ENCODE assay signal across 9 mouse cellular contexts in the genomic region with DNA sequence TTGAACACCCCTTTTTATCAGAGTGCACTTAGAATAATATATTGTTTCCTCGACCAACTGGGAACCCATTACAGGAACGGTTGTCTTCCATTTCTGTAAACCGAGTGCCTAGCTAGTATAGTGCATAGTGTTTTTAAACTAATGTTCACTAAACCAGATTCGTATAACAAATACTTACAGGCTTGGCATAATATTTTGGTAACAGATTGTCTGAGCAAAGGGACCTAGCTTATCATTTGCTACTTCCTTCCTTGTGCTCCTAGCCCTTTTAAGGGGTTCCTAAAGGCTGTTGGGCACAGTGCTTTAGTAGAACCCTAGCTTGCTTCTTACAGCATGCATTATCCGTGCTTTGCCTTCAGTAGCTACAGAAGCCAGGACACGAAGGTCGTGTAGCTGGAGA. TPM values are rescaled to one million over a fixed set of nuclear protein-coding genes. Genes with fewer than 3 reads are reported as not detected.
DNase-seq lines count a peak whose midpoint lies in the region; ATAC-seq lines count a peak whose summit lies in the region.
"Had no signal": no experiment of that assay in that cellular context is flagged by ENCODE, and none has a peak within 500 bp of the region (broad histone marks: within the 10 kb centered on the region; RNA-seq: fewer than 3 reads in every experiment).

No protein-coding gene starts in this region.

- no peak for DNase-seq in liver, embryonic 11.5 days (ENCODE audit: low spot score)
- DNase-seq in embryonic facial prominence, embryonic 14.5 days (ENCODE audit: low spot score) = no peak
- no peak for DNase-seq in right cerebral cortex, postnatal 14 days
- DNase-seq in cerebellum, adult 9-11 months = no peak
- DNase-seq in ovary, postnatal 10 days (ENCODE audit: low spot score) = no peak

- no peaks in the 10 kb centered on the region for H3K27me3 ChIP-seq in liver, embryonic 11.5 days (replicated peaks; ENCODE audit: control insufficient read depth, insufficient read depth, low read length)
- no peaks in the 10 kb centered on the region for H3K27me3 ChIP-seq in liver, embryonic 12.5 days (replicated peaks)
- no peaks in the 10 kb centered on the region for H3K27me3 ChIP-seq in embryonic facial prominence, embryonic 14.5 days (replicated peaks; ENCODE audit: control insufficient read depth, insufficient read depth, low read length)
- H3K27me3 ChIP-seq in hindbrain, embryonic 12.5 days = no peaks in the 10 kb centered on the region
- H3K27me3 ChIP-seq in midbrain, embryonic 15.5 days (replicated peaks) = no peaks in the 10 kb centered on the region

- peaks cover 39% of the 10 kb centered on the region for H3K4me1 ChIP-seq in liver, embryonic 11.5 days (replicated peaks; ENCODE audit: control insufficient read depth, insufficient read depth, low read length)
- H3K4me1 ChIP-seq in liver, embryonic 12.5 days = peaks cover 69% of the 10 kb centered on the region
- H3K4me1 ChIP-seq in embryonic facial prominence, embryonic 14.5 days (ENCODE audit: control insufficient read depth, insufficient read depth, low read length) = peaks cover 33% of the 10 kb centered on the region
- peaks cover 21% of the 10 kb centered on the region for H3K4me1 ChIP-seq in hindbrain, embryonic 12.5 days
- peaks cover 15% of the 10 kb centered on the region for H3K4me1 ChIP-seq in midbrain, embryonic 15.5 days

- no peak overlapping the region for H3K4me2 ChIP-seq in liver, embryonic 11.5 days
- H3K4me2 ChIP-seq in liver, embryonic 12.5 days = no peak overlapping the region
- 0 out of 2 replicates have a peak overlapping the region, but pooled peaks have one; percentile 16 for H3K4me2 ChIP-seq in embryonic facial prominence, embryonic 14.5 days (ENCODE audit: low read depth, low read length)
- H3K4me2 ChIP-seq in hindbrain, embryonic 12.5 days (replicated peaks) = no peak overlapping the region
- H3K4me2 ChIP-seq in midbrain, embryonic 15.5 days = no peak overlapping the region

- no peaks in the 10 kb centered on the region for H3K36me3 ChIP-seq in liver, embryonic 11.5 days (ENCODE audit: control insufficient read depth, insufficient read depth, low read length)
- H3K36me3 ChIP-seq in liver, embryonic 12.5 days = no peaks in the 10 kb centered on the region
- H3K36me3 ChIP-seq in embryonic facial prominence, embryonic 14.5 days (ENCODE audit: control insufficient read depth, insufficient read depth, low read length) = no peaks in the 10 kb centered on the region
- no peaks in the 10 kb centered on the region for H3K36me3 ChIP-seq in hindbrain, embryonic 12.5 days
- no peaks in the 10 kb centered on the region for H3K36me3 ChIP-seq in midbrain, embryonic 15.5 days (replicated peaks)
- H3K36me3 ChIP-seq: G1E had no signal

- H3K4me3 ChIP-seq in liver, embryonic 11.5 days (ENCODE audit: low read depth, low read length) = no peak overlapping the region
- H3K4me3 ChIP-seq in liver, embryonic 12.5 days = no peak overlapping the region
- H3K4me3 ChIP-seq in embryonic facial prominence, embryonic 14.5 days (ENCODE audit: low read depth, low read length) = no peak overlapping the region
- H3K4me3 ChIP-seq in hindbrain, embryonic 12.5 days = no peak overlapping the region
- no peak overlapping the region for H3K4me3 ChIP-seq in midbrain, embryonic 15.5 days

- peak overlapping the region; percentile 69 for H3K27ac ChIP-seq in liver, embryonic 11.5 days (ENCODE audit: low read depth, low read length)
- H3K27ac ChIP-seq in liver, embryonic 12.5 days = no peak overlapping the region
- H3K27ac ChIP-seq in embryonic facial prominence, embryonic 14.5 days (replicated peaks; ENCODE audit: low read depth, low read length) = peak overlapping the region; percentile 89
- H3K27ac ChIP-seq in hindbrain, embryonic 12.5 days = peak overlapping the region; percentile 73
- H3K27ac ChIP-seq in midbrain, embryonic 15.5 days = peak overlapping the region; percentile 5; the same call in 1 of the 2 replicates

- WGBS in liver, embryonic 11.5 days = 29% methylated on average over 7 of the region's 7 CpGs
- 40% methylated on average over 7 of the region's 7 CpGs for WGBS in liver, embryonic 12.5 days (ENCODE audit: insufficient replicate concordance)
- WGBS in embryonic facial prominence, embryonic 14.5 days = 27% methylated on average over 7 of the region's 7 CpGs
- WGBS in hindbrain, embryonic 12.5 days = 38% methylated on average over 7 of the region's 7 CpGs
- WGBS in midbrain, embryonic 15.5 days = 53% methylated on average over 7 of the region's 7 CpGs

- no peak overlapping the region for H3K9ac ChIP-seq in liver, embryonic 11.5 days (ENCODE audit: low read depth, low read length)
- no peak overlapping the region for H3K9ac ChIP-seq in liver, embryonic 12.5 days
- peak overlapping the region; percentile 45; the same call in 1 of the 2 replicates for H3K9ac ChIP-seq in embryonic facial prominence, embryonic 14.5 days (ENCODE audit: low read depth, low read length)
- 0 out of 2 replicates have a peak overlapping the region, but pooled peaks have one; percentile 41 for H3K9ac ChIP-seq in hindbrain, embryonic 12.5 days
- no peak overlapping the region for H3K9ac ChIP-seq in midbrain, embryonic 15.5 days

- H3K9me3 ChIP-seq in liver, embryonic 11.5 days (ENCODE audit: control insufficient read depth, low read length) = no peaks in the 10 kb centered on the region
- no peaks in the 10 kb centered on the region for H3K9me3 ChIP-seq in liver, embryonic 12.5 days (replicated peaks)
- no peaks in the 10 kb centered on the region for H3K9me3 ChIP-seq in embryonic facial prominence, embryonic 14.5 days (ENCODE audit: control insufficient read depth, low read length)
- no peaks in the 10 kb centered on the region for H3K9me3 ChIP-seq in hindbrain, embryonic 12.5 days (replicated peaks)
- H3K9me3 ChIP-seq in midbrain, embryonic 15.5 days = no peaks in the 10 kb centered on the region
- H3K9me3 ChIP-seq: G1E had no signal

- no peak for ATAC-seq in liver, embryonic 11.5 days (replicated peaks; ENCODE audit: low FRiP score)
- ATAC-seq in liver, embryonic 12.5 days = no peak
- no peak for ATAC-seq in embryonic facial prominence, embryonic 14.5 days (ENCODE audit: low read depth)
- ATAC-seq in hindbrain, embryonic 12.5 days (ENCODE audit: low FRiP score) = no peak
- ATAC-seq in midbrain, embryonic 15.5 days (replicated peaks) = no peak

RNA-seq across cellular contexts. Expression of a gene that starts 3.9 kb away (rescaled TPM):
- polyA plus RNA-seq in liver, embryonic 11.5 days (2014; fragmentation: Nextera tagmentation; extraction: Ambion mirVana) = 73.5 and 74.2 TPM in 2 replicates
- polyA plus RNA-seq in liver, embryonic 12.5 days (2016; fragmentation: Nextera tagmentation; extraction: Ambion mirVana) = 47.6 and 48.4 TPM in 2 replicates
- 68.3 and 80.7 TPM in 2 replicates for polyA plus RNA-seq in embryonic facial prominence, embryonic 14.5 days (2014; fragmentation: Nextera tagmentation; extraction: Ambion mirVana)
- polyA plus RNA-seq in hindbrain, embryonic 12.5 days (2016; fragmentation: Nextera tagmentation; extraction: Ambion mirVana) = 75.7 and 77.7 TPM in 2 replicates
- polyA plus RNA-seq in midbrain, embryonic 15.5 days (2015; fragmentation: Nextera tagmentation; extraction: Ambion mirVana) = 118 and 120 TPM in 2 replicates

RNA-seq across cellular contexts. Expression of a gene that starts 18.6 kb away (rescaled TPM):
- polyA plus RNA-seq in liver, embryonic 11.5 days (2014; fragmentation: Nextera tagmentation; extraction: Ambion mirVana) = 0.39 and 0.52 TPM in 2 replicates
- 0.37 and 0.46 TPM in 2 replicates for polyA plus RNA-seq in liver, embryonic 12.5 days (2016; fragmentation: Nextera tagmentation; extraction: Ambion mirVana)
- polyA plus RNA-seq in embryonic facial prominence, embryonic 14.5 days (2014; fragmentation: Nextera tagmentation; extraction: Ambion mirVana) = 11.0 and 11.5 TPM in 2 replicates
- 0.67 and 1.2 TPM in 2 replicates for polyA plus RNA-seq in hindbrain, embryonic 12.5 days (2016; fragmentation: Nextera tagmentation; extraction: Ambion mirVana)
- 0.56 and 0.65 TPM in 2 replicates for polyA plus RNA-seq in midbrain, embryonic 15.5 days (2015; fragmentation: Nextera tagmentation; extraction: Ambion mirVana)

RNA-seq across cellular contexts. Expression of a gene that starts 40.9 kb away (rescaled TPM):
- 2.2 and 3.5 TPM in 2 replicates for polyA plus RNA-seq in liver, embryonic 11.5 days (2014; fragmentation: Nextera tagmentation; extraction: Ambion mirVana)
- 2.8 and 3.6 TPM in 2 replicates for polyA plus RNA-seq in liver, embryonic 12.5 days (2016; fragmentation: Nextera tagmentation; extraction: Ambion mirVana)
- polyA plus RNA-seq in embryonic facial prominence, embryonic 14.5 days (2014; fragmentation: Nextera tagmentation; extraction: Ambion mirVana) = 6.0 and 7.9 TPM in 2 replicates
- 1.9 and 2.3 TPM in 2 replicates for polyA plus RNA-seq in hindbrain, embryonic 12.5 days (2016; fragmentation: Nextera tagmentation; extraction: Ambion mirVana)
- polyA plus RNA-seq in midbrain, embryonic 15.5 days (2015; fragmentation: Nextera tagmentation; extraction: Ambion mirVana) = 1.6 and 2.0 TPM in 2 replicates

Comparison
In these comparisons a context has a peak if more than half of its experiments do, and no peak if none do; other contexts are left out.
1. H3K9ac ChIP-seq: peak in embryonic facial prominence, embryonic 14.5 days (single experiment) and hindbrain, embryonic 12.5 days (single experiment); none in liver, embryonic 11.5 days (single experiment), liver, embryonic 12.5 days (single experiment) and midbrain, embryonic 15.5 days (single experiment).